Mouse (Mus musculus): ENCODE measurements around the gene Cyb5rl.

The Cyb5rl gene

GRCm38 (mm10) chr4:107109181-107109580 lies 42.4 kb downstream of the Cyb5rl start:
- peak; percentile 42 for DNase-seq (ENCODE audit: low spot score)

- no peak for DNase-seq (ENCODE audit: low spot score)
These were observed 47.5 kb downstream of the Cyb5rl start for GRCm38 (mm10) chr4:107114278-107114677.

GRCm38 (mm10) chr4:107117741-107118385 lies 51.1 kb downstream of the Cyb5rl start:
- DNase-seq (ENCODE audit: low spot score): no peak

- no peak for DNase-seq (ENCODE audit: low spot score)
These were observed 52.3 kb downstream of the Cyb5rl start for GRCm38 (mm10) chr4:107119056-107119455.

- no peak for DNase-seq (ENCODE audit: low spot score)
These were observed 53.9 kb downstream of the Cyb5rl start for GRCm38 (mm10) chr4:107120676-107121075.

GRCm38 (mm10) chr4:107121165-107121943 lies 54.6 kb downstream of the Cyb5rl start:
- DNase-seq (ENCODE audit: low spot score): no peak

- DNase-seq (ENCODE audit: low spot score): no peak
These were observed 57.6 kb downstream of the Cyb5rl start for GRCm38 (mm10) chr4:107124376-107124775.

- no peak for DNase-seq (ENCODE audit: low spot score)
These were observed 58.3 kb downstream of the Cyb5rl start for GRCm38 (mm10) chr4:107125101-107125500.

GRCm38 (mm10) chr4:107126389-107126788 lies 59.6 kb downstream of the Cyb5rl start:
- no peak for DNase-seq (ENCODE audit: low spot score)

GRCm38 (mm10) chr4:107126891-107127524 lies 60.2 kb downstream of the Cyb5rl start:
- DNase-seq (ENCODE audit: low spot score): no peak

GRCm38 (mm10) chr4:107127901-107128669 lies 61.3 kb downstream of the Cyb5rl start:
- DNase-seq (ENCODE audit: low spot score): no peak

GRCm38 (mm10) chr4:107129373-107129772 lies 62.6 kb downstream of the Cyb5rl start:
- no peak for DNase-seq (ENCODE audit: low spot score)

GRCm38 (mm10) chr4:107130534-107130933 lies 63.7 kb downstream of the Cyb5rl start:
- no peak for DNase-seq (ENCODE audit: low spot score)

- DNase-seq (ENCODE audit: low spot score): no peak
These were observed 68.1 kb downstream of the Cyb5rl start for GRCm38 (mm10) chr4:107134891-107135290.

GRCm38 (mm10) chr4:107135663-107136062 lies 68.9 kb downstream of the Cyb5rl start:
- DNase-seq (ENCODE audit: low spot score): no peak

GRCm38 (mm10) chr4:107136531-107136930 lies 69.7 kb downstream of the Cyb5rl start:
- no peak for DNase-seq (ENCODE audit: low spot score)

Data from c-Kit-positive CD71-positive TER-119-positive erythroid progenitor cells, embryonic 14.5 days (primary cell).